Mouse (Mus musculus) thymus, postnatal 0 days (tissue): ENCODE data around the gene Arl6ip1. TPM values are rescaled to one million over a fixed set of nuclear protein-coding genes. Genes with fewer than 3 reads are reported as not detected.
"Not testable (repeated sequence)": the region's sequence is repeated elsewhere in the genome, so short reads cannot be mapped to it uniquely, and the experiment has no call there.

Source experiments
- DNase-seq: peaks from one replicate; pipeline ENCODE4 v3.0.0-alpha.2; 2015; ENCODE audit warnings: low spot score
- polyA plus RNA-seq: library from polyadenylated mRNA; unstranded; fragments of >200 nt; fragmentation: Nextera tagmentation; extraction: Ambion mirVana; gene quantifications from 2 replicates; pipeline ENCODE4 v1.2.1, GENCODE M21; 2015

Gene Arl6ip1
- 1,029 and 1,106 TPM in 2 replicates for polyA plus RNA-seq

DNA sequence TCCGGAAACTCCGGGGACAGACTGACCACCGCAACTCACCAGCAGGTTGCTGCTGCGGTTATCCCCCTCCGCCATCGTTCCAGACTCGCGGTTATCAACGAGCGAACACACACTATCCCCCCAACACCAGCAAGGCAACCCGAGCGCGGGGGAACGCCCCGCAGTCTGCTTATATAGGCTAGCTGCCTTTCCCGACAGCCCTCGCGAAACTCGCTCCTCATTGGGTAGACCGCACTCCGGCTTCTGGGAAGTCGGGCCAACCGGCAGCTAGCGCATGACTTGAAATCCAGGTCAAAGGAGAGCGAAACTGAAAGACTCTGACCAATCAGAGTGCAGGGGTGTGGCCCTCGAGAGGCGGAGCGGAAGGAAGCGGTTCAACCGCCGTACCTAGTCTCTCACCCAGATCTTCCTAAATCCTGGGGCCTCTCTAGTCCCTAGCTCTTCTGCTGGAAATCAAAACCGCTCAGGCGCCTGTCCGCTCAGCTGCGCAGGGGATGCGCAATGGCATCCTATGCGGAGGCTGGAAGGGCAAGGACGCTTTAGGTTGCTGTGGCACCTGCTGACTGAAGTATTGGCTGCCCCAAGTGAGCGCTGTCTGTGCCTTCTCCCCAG, at the start of gene Arl6ip1:
TSS of gene Arl6ip1 (minus strand) at position 233 of the 612 bp plus-strand sequence.
- DNase-seq, result peak; percentile 99

DNA sequence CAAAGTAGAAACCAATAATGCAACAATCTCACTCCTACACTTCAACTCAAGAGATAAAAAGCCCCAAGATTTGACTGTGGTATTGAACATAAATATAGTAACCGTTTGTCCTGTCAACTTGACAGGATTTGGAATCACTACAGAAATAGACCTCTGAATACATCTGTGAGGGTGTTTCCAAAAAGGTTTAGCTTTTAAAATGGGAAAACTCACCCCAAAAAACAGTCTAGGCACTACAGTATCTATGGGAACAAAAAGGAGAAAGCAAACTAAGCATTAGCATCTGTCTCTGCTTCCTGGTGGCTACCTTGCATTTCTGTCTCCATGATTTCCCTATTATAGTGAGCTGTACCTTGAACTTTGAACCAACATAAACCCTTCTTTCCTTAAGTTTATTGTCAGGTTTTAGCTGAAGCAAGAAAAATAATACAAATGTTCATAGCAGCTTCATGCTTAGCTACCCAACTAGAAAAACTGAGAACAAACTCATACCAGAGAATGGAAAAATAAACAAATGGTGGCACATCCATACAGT, 46.4 kb upstream of the Arl6ip1 start:
- DNase-seq, result no peak

DNA sequence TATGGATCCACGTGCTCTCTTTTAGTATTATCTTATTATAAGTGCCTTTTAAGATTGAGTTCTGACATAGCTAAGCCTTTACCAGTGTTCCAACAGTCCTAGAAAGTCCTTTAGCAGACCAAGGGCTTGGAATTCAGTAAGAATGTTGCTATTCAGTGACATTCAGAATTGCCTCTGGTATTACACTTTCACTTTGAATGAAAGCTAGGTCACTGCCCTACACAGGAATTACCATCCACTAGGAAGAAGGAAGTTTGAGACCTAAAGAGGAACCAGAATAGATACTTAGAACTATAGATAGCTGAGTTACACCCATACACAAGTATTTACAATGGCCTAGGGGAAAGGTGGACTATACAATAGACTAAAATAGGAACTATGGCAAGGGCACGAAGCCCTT, 40.7 kb upstream of the Arl6ip1 start:
- DNase-seq, result not testable (repeated sequence)

DNA sequence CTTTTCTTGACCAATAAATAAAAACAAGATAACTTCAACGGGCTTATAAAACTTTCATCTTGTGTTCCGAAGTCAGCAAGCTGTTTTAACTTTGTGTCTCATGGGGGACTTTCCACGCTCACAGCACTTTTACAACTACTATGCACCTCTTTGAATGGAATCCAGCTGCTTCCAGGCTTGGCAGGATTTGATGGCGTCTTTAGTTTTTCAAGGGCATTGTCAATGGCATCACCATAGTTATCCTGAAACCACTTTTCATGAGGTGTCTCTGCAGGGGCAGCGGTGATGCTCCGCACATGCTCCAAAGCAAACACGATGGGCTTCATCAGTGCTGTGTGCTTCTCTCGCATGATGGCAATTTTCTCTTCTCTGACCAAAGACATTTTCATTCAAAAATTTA, 33.5 kb upstream of the Arl6ip1 start:
- DNase-seq, result no peak

DNA sequence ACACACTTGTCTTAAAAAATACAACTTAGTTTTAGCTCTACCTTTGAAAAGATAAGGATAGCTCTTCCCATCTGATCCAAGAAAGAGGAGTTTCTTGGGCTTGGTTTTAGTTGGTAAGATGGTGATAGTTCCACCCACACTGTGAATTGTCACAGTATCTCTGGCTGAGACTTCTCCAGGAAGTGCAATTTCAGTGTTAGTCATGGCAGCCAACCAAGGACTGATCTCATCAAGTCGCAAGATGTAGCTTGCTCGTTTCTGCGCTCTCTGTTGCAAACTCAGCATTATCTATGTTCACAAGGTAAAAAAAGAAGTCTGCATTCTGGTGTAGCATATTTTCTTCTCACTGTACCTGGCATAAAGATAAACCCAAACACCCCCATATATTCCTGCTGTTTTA, 30.7 kb upstream of the Arl6ip1 start:
- no peak for DNase-seq

DNA sequence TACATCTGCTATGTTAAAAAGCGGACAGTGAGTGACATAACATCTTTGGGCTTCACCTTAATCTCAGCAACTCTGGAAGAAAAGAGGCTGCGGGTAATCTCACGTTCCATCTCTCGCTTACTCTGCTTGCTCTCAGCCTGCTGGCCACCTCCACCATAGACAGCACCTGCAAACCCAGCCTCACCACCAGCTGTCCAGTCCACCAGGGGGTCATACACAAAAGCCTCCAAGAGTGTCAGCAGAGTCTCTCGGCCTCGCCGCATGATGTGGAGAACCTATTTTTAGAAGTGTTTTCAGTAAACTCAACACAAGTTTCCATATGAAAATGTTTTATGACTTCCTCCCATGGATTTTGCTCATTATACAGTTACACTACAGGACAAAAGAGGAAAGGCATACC, 27.0 kb upstream of the Arl6ip1 start:
- no peak for DNase-seq

DNA sequence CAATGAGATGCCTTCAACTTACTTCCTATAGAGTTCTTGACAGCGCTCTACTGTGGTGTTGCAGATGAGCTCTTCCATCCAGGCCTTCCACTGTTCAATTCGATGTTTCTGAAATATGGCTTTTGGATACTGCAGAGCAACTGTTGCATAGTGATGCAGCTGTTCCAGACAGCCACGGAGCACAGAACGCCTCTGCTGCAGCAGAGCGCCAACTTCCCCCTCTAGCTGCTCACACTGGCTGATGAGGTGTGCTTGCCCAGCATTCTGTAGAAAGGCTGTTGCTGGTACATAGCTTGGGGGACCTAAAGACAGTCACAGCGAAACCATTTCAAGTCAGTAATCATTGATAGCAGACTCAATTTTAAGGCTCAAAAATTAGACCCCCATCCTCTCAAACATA, 24.7 kb upstream of the Arl6ip1 start:
- DNase-seq, result no peak

DNA sequence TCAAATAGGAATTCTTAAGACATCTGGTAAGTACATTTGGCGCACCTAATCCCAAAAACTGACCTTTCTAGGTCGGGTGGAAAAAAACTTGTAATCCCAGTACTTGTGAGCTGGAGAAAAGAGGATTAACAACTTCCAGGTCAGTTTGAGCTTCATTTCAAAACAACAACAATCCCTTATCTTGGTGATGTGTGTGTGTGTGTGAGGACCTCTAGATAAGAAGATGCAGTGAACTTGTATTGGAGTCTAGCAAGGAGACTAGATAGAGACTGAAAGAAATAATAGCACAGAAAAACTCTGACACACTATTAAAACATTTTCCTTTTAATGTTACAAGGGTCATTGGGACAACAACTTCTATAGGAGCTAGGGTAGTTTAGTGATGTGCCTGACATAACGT, 14.1 kb upstream of the Arl6ip1 start:
- DNase-seq, result no peak

DNA sequence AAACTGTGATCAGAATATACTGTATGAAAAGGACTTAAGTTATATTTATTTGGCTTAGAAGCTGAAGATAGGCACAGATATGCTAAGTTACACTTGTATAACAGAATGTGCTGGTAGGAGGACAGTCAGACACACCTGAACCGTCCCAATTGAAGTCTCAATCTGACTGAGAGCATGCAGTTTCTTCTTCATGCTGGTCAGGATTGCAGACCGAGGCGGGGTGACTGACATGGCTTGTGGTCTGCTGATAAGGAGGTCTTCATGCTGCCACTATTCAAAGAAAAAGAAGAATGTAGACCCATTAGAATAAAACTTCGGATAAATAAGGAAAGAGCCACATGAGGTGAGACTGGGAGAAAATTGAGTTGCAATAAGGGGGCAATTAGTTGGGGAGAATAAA, 13.7 kb upstream of the Arl6ip1 start:
- DNase-seq, result no peak

DNA sequence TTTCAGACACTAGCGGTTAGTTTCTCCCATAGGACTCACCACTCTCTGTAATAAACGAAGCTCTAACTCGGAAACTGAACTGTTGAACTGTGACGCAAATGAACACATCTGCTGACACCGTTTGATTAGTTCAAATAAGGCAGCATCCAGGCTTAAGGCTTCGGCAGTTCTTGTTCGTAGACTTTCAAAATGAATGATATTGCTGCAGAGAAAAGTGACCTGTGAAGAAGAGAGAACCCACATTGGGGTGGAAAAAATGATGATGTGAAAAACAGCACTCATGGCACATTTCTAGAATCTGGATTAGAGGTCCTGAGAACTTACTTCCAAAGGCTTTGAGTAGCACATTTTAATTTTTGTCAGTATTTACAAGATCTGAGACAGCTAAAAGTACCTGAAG, 11.8 kb upstream of the Arl6ip1 start:
- DNase-seq, result no peak

DNA sequence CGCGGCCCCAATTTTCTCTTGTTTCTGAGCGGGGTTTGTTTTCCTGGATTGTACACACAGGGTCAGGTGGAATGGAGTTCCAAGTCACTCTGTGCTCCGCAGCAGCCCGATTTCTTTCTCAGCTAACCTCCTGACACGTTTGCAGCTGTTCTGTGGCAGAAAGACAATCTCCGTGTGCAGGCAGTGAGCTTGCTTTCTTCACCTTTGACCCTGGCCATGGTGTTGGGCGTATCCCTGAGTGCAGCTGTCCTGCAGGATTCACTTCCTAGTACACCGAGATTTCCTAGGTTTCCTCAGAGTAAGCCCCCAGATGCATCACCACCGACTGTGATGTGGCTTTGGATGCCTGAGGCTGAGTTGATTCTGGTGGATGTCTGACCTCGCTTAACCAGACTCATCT, 5.7 kb upstream of the Arl6ip1 start:
- DNase-seq, result no peak

DNA sequence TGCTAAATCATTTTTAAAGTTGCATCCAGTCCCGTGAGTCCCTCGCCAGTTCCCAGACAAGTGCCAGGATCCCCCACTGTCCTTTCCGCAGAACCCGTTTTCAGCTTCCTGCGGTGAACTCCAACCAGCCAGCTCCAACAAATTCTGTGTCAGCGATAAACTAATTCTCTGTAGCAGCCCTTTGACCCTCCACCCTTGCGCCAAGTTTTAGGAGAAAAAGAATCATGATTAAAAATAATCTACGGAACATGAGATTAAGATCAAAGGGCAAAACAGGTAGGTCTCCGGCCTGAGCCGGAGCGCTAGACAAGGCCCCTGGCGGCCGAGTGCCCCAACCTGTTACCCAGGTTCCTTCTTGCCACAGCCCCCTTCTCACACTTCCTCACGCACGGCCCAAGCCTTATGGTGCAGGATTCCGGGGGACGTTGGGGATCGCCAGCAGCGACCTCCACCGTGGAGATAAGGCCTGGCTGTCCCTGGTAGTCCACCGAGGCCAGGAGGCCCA, 485 bp downstream of the Arl6ip1 start:
- no peak for DNase-seq

DNA sequence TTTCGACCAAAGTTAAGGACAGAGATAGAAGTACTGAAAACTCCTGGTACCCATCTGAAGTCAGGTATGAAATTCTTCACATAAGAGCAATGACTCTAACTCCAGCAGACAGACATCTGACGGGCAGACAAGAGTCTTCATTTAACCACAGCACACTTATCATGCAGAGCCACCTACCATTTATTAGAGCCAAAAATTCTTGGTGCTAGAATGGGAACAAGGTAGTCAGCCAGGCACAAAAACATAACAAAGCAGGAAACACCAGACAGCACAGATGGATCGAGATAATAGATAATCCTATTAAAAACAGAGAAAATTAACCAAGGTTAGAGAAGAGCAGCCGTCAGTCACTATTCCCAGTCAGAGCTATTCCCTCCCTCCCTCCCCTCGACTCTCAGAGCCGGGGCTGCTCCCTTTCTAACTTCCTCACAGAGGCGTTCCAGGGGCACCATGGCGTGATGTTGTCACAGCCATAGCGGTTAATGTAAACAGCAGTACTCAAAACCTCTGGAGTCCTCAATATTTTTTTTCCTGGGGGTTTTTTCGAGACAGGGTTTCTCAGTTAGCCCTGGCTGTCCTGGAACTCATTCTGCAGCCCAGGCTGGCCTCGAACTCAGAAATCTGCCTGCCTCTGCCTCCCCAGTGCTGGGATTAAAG, 3.1 kb downstream of the Arl6ip1 start:
- no peak for DNase-seq

DNA sequence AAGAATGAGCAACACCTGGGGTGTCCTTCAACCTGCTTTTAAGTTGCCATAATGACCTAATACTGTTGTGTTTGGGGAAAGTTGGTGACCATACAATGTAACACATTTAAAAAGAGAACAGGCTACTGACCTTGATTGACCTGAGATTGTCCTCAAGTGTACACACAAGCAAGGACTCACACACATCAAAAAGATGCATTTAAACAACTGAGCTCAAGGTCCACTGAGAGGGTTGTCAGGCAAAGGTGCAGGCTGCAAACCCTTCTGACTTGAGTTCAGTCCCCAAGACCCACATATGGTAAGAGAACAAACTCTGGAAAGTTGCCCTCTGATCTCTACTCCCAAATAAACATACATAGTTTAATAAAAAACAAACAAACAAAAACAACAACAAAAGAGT, 3.7 kb downstream of the Arl6ip1 start:
- DNase-seq, result no peak

DNA sequence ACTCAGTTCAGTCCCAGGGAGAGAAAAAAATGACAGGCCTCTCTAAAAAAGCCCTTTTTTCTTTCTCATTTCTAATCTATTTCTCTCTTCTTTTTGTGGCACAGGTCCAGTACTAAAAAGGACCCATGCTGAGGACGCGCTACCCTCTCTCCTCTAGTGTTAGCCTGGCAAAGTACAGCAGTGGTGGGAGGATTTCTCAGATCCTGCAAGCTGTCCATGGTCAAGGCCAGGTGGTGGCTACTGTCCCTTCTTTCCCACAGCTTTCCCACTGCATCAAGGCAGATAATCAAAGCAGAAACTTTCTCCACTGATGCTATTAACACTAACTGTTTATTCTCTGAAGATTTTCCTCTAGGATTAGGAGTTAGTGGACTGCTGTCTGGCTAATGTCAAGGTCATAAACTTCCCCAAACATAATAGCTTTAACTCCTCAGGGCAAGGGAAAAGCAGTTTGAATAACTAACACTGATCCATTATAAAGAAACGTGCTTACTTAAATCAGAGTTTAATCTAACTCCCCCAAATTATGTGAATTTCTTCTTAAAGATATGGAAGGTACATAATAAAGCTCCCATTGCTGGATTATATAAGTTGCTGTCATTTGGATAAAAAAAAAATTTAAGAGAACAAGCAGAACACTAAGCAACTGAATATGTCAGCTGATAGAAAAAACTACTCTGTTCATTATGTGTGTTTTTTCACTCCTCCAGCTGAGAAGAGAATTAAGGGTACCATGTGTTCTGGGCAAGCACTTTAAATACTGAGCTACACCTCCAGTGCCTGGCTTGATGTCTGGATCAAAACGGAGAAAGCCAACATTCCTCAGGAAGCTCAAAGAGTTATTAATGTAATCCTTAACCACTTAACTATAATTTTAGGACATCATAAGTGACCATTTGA, 5.7 kb downstream of the Arl6ip1 start:
- no peak for DNase-seq

DNA sequence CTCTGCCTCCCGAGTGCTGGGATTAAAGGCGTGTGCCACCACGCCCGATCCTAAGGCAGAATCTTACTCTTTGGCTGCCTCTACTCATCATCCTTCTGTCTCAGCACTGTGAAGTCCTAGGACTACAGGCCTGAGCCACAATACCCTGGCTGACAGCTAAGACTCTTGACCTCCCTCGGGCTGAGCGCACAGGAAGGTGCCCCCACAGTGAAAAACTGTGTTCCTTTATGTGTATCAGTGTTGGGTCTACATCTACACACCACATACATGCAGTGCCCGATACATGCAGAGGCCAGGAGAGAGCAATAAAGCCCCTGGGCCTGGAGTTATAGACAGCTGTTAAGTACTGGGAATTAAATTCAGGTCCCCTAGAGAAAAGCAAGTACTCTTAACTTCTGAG, 7.2 kb downstream of the Arl6ip1 start:
- DNase-seq, result no peak

DNA sequence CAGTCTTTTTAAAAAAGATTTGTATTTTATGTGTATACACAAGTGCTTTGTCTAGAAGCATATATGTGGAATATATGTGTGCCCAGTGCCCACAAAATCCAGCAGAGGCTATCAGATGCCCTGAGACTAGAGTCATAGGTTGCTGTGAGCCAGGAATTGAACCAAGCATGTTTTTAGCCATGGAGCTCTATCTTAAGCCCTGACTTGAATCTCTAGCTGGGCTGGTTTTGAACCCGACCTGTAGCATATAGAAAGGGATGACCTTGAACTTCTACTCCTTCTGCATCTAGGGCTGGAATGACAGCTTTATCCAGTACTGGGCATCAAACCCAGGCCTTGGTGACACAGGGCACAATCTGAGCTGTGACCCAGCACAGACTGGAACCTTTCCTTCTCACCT, 8.8 kb downstream of the Arl6ip1 start:
- no peak for DNase-seq

DNA sequence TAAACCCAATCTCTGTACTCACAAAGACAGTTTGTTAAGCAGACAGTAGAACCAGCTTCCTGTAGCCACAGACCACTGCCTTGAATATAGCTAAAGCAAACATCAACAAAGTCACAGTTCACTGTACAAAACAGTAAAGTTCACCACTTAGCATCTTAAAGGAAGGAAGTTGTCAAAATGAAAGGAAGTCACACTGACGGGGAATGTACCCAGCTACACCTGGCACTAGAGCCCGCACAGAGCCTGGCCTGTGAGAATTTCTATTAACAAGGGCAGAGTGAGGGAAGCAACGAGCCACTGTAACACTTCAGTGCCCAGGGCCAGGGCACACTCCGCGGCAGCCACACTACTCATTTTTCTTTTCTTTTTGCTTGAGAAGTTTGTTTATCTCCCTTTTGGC, 9.5 kb downstream of the Arl6ip1 start:
- DNase-seq, result peak; percentile 62

DNA sequence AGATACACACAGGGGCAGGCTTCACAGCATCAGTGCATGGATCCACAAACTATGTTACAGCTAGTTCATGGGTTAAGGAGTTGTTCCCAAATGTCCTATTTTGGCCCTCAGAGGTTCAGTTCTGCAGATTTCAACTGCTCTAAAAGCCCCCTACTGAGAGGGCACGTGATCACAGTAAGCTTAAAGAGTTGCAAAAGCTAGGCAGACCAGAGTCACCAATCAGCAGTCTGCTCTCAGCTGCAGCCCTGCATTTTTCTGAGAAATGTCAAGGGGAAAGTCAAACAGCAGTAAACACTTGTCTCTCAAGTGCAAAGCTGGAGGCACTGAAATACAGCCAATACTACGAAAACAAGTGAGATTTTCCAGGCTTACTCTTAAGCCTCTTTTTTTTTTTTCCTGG, 10.3 kb downstream of the Arl6ip1 start:
- DNase-seq, result no peak

DNA sequence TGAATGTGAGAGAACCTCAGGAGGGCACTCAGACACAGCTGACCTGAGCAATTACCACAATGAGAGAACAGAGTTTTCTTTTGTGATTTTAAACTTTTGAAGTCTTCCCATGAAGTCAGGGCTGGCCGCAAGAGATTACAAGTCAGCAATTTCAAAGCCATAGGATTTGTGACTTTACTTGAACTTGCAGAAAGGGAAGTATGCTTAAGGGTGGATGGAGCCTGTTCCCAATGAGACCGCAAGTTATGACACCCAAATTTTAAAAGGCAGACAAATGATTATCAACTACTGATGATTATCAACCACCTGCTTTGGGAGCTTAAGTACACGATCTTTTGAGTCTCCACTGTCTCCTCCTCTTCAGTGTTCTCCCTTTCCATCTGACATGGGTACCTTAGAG, 11.0 kb downstream of the Arl6ip1 start:
- DNase-seq, result no peak

DNA sequence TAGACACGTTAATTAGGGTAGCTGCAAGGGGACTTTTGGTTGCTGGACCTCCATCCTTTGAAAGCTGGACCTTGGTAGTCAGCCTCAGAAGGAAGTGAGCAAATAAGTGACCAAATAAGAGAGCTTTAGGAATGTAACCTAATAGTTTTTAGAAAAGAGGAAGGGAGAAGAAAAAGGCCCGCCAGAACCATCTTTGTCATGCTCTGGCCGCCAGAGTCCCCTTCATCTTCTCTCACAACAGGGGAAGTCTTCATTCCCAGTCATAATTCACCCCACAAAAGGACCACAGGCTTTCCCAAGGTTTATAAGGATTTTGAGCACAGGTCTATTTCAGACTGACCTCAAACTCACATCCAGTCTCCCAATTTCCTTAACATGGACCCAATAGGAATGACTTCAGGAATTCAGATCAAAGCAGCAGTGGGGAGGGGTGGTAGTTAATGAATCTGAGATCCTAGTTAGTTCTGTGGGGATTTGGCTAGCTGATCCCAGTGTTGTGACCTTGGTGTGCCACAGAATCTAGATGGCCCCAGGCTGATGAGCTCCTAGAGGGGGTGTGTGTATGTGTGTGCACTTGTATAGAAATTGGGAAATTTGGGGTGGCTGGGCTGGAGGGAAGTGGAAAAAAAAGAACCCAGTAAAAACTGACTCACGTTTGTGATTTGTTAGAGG, 11.8 kb downstream of the Arl6ip1 start:
- no peak for DNase-seq
